Mouse (Mus musculus) adrenal gland, postnatal 10 days (tissue): ENCODE measurements around the gene Ly75. TPM values are rescaled to one million over a fixed set of nuclear protein-coding genes. Genes with fewer than 3 reads are reported as not detected.

Source experiments
- total RNA-seq, 2 experiments: library from RNA; stranded (reverse); gene quantifications; 2 replicates each; pipeline ENCODE4 v1.2.3; 2021

Gene Ly75
- total RNA-seq, 2 experiments from 2014 or later: 0.91 to 0.96 TPM

Other genes with a start within 250 kb of the Ly75 start
- gene Baz2b, start 173.5 kb downstream of the Ly75 start, total RNA-seq: 10 to 100 TPM; 57.0 to 87.2 TPM
- 10 to 100 TPM; 47.8 to 56.7 TPM for gene March7, start 173.4 kb downstream of the Ly75 start, total RNA-seq
- gene Cd302, start 98.8 kb downstream of the Ly75 start, total RNA-seq: 10 to 100 TPM; 45.6 to 64.8 TPM
- 1 to 10 TPM; 1.8 to 2.4 TPM for gene Pla2r1, start 170.0 kb upstream of the Ly75 start, total RNA-seq